Comparison of ENCODE assay signal across 10 mouse cellular contexts in the genomic region with DNA sequence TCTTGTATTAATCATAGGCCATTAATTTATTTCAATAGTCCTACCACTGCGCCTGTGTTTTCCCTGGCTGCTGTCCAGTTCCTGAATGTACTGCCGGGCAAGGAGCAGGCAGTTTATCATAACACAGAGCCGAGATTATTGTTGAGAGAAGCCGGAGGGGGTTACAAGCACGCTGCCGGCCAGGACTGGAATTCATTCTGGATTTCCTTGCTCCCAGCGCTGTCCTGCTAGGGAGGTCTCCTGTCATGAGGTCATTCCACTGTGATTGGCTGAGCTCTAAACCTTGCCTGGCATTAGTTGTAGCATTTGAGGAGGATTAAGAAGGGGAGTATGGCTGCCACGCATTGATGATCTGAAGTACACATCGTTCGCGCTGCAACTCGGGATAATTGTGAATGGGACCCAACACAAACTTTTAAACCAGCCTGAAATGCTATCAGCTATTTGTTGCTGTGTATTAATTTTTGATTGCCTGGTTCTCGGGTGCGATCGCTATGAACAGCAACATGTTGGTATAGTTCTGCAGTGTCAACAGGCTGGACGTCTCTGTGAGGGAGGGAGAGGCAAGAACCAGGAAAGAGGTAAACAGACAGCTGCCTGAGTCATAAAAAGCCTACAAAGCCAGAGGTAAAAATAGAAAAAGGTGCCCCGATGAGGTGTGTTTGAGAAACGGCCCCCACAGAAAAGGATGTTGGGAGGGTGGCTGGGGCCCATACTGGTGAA. TPM values are rescaled to one million over a fixed set of nuclear protein-coding genes. Genes with fewer than 3 reads are reported as not detected.
A peak's percentile ranks its signal among the peaks of the same experiment; 100 is the strongest.
DNase-seq lines count a peak whose midpoint lies in the region; ATAC-seq lines count a peak whose summit lies in the region.
"Had no signal": no experiment of that assay in that cellular context is flagged by ENCODE, and none has a peak within 500 bp of the region (broad histone marks: within the 10 kb centered on the region; RNA-seq: fewer than 3 reads in every experiment).

No protein-coding gene starts in this region.

- DNase-seq in frontal cortex, postnatal 36 days (ENCODE audit: low spot score in 2 of 2), result peak; percentile 8
- DNase-seq in frontal cortex, postnatal 25 days (ENCODE audit: low spot score in 2 of 2), result no peak
- DNase-seq in cerebellum, postnatal 25 days, result peak; percentile 27 to 65
- peak; percentile 21 for DNase-seq in heart, adult 8-10 months (ENCODE audit: low spot score)
- DNase-seq in kidney, adult 18-20 months, result peak; percentile 71
- peak; percentile 45 for DNase-seq in lung, postnatal 25 days (ENCODE audit: low spot score)
- no peak for DNase-seq in layer of hippocampus, adult 9-11 months

- peak; percentile 83 for ATAC-seq in stomach, embryonic 16.5 days (ENCODE audit: insufficient read depth, low FRiP score)

- H3K27ac ChIP-seq in stomach, embryonic 16.5 days (ENCODE audit: low read length), result peak overlapping the region; percentile 80

- 13% methylated on average over 18 of the region's 18 CpGs for WGBS in stomach, embryonic 16.5 days

- no peaks in the 10 kb centered on the region for H3K27me3 ChIP-seq in stomach, embryonic 16.5 days (ENCODE audit: control insufficient read depth, insufficient read depth, low read length)
- H3K27me3 ChIP-seq: CH12.LX had no signal

- H3K9ac ChIP-seq in stomach, embryonic 16.5 days (ENCODE audit: low read length), result peak overlapping the region; percentile 24; the same call in 1 of the 2 replicates

- no peaks in the 10 kb centered on the region for H3K36me3 ChIP-seq in stomach, embryonic 16.5 days (ENCODE audit: control insufficient read depth, insufficient read depth, low read length)

- no peaks in the 10 kb centered on the region for H3K9me3 ChIP-seq in stomach, embryonic 16.5 days (replicated peaks; ENCODE audit: control insufficient read depth, low read length)

- H3K4me3 ChIP-seq in stomach, embryonic 16.5 days (replicated peaks; ENCODE audit: low read length), result peak overlapping the region; percentile 28
- H3K4me3 ChIP-seq: erythroblast, embryonic 14.5 days had no signal

- peaks cover 22% of the 10 kb centered on the region for H3K4me1 ChIP-seq in stomach, embryonic 16.5 days (ENCODE audit: control insufficient read depth, insufficient read depth, low read length)

- peak overlapping the region; percentile 54 for H3K4me2 ChIP-seq in stomach, embryonic 16.5 days (ENCODE audit: low read depth, low read length)

RNA-seq across cellular contexts. Expression of a gene that starts 42.5 kb away (rescaled TPM):
- not detected for total RNA-seq in heart, adult 8-10 months (2022)
- 1.6 and 3.8 TPM in 2 replicates for polyA plus RNA-seq in stomach, embryonic 16.5 days (2015; fragmentation: Nextera tagmentation; extraction: Ambion mirVana)

Comparison
In these comparisons a context has a peak if more than half of its experiments do, and no peak if none do; other contexts are left out.
1. DNase-seq: peak in frontal cortex, postnatal 36 days (2 of 2), cerebellum, postnatal 25 days (2 of 2), heart, adult 8-10 months (single experiment), kidney, adult 18-20 months (single experiment) and lung, postnatal 25 days (single experiment); none in frontal cortex, postnatal 25 days (0 of 2) and layer of hippocampus, adult 9-11 months (single experiment).